Mouse (Mus musculus): ENCODE results near the gene Gm3164.
"Not testable (repeated sequence)": the region's sequence is repeated elsewhere in the genome, so short reads cannot be mapped to it uniquely, and the experiment has no call there.

GRCm38 (mm10) chr14:4401245-4401644 is 14.0 kb upstream of the Gm3164 start:
- TF ChIP-seq POLR2A (IDR thresholded peaks at IDR 0.05; ENCODE audit: insufficient read depth, low read depth, low read length); CTCF (IDR thresholded peaks at IDR 0.05): not testable (repeated sequence)

Data from heart, adult 2 months (tissue).